Mouse (Mus musculus) forebrain, embryonic 15.5 days (tissue): ENCODE measurements around the gene Nav2. TPM values are rescaled to one million over a fixed set of nuclear protein-coding genes. Genes with fewer than 3 reads are reported as not detected.

Experiments
- ATAC-seq: fragments of 200-750 bp; cut with Nextera tagmentation; replicated peaks from 2 replicates; pipeline ENCODE4 v1.8.0; 2017; ENCODE audit warnings: mild to moderate bottlenecking, moderate TSS enrichment, moderate library complexity
- H3K27ac ChIP-seq: fragments of 300-500 bp; sonication (generic); replicated peaks from 2 replicates; pipeline ENCODE4 v1.5.1; 2015; ENCODE audit warnings: mild to moderate bottlenecking, inconsistent platforms
- H3K27me3 ChIP-seq: fragments of 300-500 bp; sonication (generic); 2 replicates; pipeline ENCODE4 v1.6.1; 2015; ENCODE audit warnings: inconsistent platforms
- H3K36me3 ChIP-seq: fragments of 300-500 bp; sonication (generic); 2 replicates; pipeline ENCODE4 v1.6.1; 2015; ENCODE audit warnings: mild to moderate bottlenecking, inconsistent platforms
- H3K4me1 ChIP-seq: fragments of 300-500 bp; sonication (generic); 2 replicates; pipeline ENCODE4 v1.6.1; 2015; ENCODE audit warnings: inconsistent platforms
- H3K4me2 ChIP-seq: fragments of 300-500 bp; sonication (generic); replicated peaks from 2 replicates; pipeline ENCODE4 v1.6.1; 2015; ENCODE audit warnings: mild to moderate bottlenecking, inconsistent platforms
- H3K4me3 ChIP-seq: fragments of 300-500 bp; sonication (generic); 2 replicates; pipeline ENCODE4 v1.5.1; 2015; ENCODE audit warnings: mild to moderate bottlenecking, inconsistent platforms
- H3K9ac ChIP-seq: fragments of 300-500 bp; sonication (generic); replicated peaks from 2 replicates; pipeline ENCODE4 v1.6.1; 2015; ENCODE audit warnings: mild to moderate bottlenecking, inconsistent platforms
- H3K9me3 ChIP-seq: fragments of 300-500 bp; sonication (generic); 2 replicates; pipeline ENCODE4 v1.6.1; 2016; ENCODE audit warnings: inconsistent platforms
- WGBS: fragments of 180-500 bp; shearing (Covaris S2); methylation state at CpG from one replicate; pipeline ENCODE4 v1.1.7; 2015; ENCODE audit warnings: mixed read lengths; 5-methylcytosine and 5-hydroxymethylcytosine counted together
- polyA plus RNA-seq: library from polyadenylated mRNA; unstranded; fragments of >200 nt; fragmentation: Nextera tagmentation; extraction: Ambion mirVana; gene quantifications from 2 replicates; pipeline ENCODE4 v1.2.1, GENCODE M21; 2015

The Nav2 gene
- polyA plus RNA-seq, 1 experiment from 2014 or later: 27.3 TPM

DNA sequence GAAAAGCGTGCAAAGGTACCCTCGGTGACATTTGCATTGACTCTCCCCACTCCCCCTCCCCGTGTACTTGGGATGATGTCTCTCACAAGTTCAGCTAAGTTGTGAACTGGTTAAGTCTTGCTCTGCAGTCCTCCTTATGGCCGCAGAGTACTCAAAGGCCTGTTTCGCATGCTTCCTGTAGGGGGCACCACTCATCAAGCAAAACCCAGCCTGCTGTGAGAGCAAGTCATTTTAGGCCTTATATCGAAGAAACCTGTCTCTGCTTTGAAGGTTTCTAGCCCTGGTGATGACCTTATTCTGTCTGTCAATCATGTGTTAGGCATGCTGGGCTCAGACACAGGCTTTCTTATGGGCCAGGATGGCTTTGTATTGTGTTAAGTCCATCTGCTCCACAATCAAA is 519.3 kb downstream of the Nav2 start:
- H3K4me2 ChIP-seq: no peak overlapping the region
- no peaks in the 10 kb centered on the region for H3K36me3 ChIP-seq
- H3K27ac ChIP-seq: no peak overlapping the region
- ATAC-seq: no peak
- H3K9ac ChIP-seq: no peak overlapping the region
- no peaks in the 10 kb centered on the region for H3K27me3 ChIP-seq
- H3K9me3 ChIP-seq: no peaks in the 10 kb centered on the region
- WGBS: 55% methylated on average over 6 of the region's 6 CpGs
- H3K4me3 ChIP-seq: no peak overlapping the region
- no peaks in the 10 kb centered on the region for H3K4me1 ChIP-seq

DNA sequence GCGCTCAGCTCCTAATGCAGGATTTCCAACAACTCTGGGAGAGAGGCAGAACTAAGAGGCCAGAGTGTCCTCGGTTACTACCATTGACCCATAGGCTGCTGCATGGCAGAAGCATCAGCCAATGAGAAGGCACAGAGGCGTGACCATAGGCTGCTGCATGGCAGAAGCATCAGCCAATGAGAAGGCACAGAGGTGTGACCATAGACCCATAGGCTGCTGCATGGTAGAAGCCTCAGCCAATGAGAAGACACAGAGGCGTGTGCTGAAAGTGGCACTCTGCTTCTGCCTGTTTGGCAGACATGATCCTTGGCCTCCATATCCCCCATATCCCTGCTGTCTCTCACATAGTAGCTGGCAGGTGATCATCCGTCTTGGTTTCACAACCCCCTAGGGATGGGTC is 520.4 kb downstream of the Nav2 start:
- Histone ChIP-seq H3K36me3 (no peaks in the 10 kb centered on the region), H3K27ac (no peak overlapping the region), H3K4me3 (no peak overlapping the region), H3K9ac (no peak overlapping the region), H3K9me3 (no peaks in the 10 kb centered on the region), H3K27me3 (no peaks in the 10 kb centered on the region), H3K4me2 (no peak overlapping the region), H3K4me1 (no peaks in the 10 kb centered on the region)
- peak; percentile 84 for ATAC-seq
- 65% methylated on average over 5 of the region's 5 CpGs for WGBS

DNA sequence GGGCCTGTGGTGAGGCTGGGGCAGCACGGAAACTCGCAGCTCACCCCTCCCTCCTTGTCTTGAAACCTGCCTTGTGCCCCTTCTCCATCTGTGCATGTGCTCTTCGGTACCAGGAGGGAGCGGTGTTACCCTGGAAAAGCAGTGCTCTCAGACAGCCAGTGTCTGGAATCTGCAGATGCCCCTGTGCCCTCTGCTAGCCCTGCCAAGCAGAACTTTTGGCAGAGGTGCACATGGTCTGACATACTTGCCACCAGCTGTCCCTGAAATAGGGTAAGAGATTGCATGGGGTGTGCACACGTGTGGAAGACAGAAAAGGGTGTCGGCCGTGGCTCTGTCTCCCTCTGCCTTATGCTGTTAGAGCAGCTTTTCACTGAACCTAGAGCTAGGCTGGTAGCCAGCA is 522.3 kb downstream of the Nav2 start:
- no peaks in the 10 kb centered on the region for H3K9me3 ChIP-seq
- H3K27me3 ChIP-seq: no peaks in the 10 kb centered on the region
- no peak overlapping the region for H3K4me3 ChIP-seq
- 74% methylated on average over 7 of the region's 7 CpGs for WGBS
- H3K4me1 ChIP-seq: no peaks in the 10 kb centered on the region
- ATAC-seq: no peak
- H3K9ac ChIP-seq: no peak overlapping the region
- H3K36me3 ChIP-seq: no peaks in the 10 kb centered on the region
- no peak overlapping the region for H3K4me2 ChIP-seq
- H3K27ac ChIP-seq: no peak overlapping the region

DNA sequence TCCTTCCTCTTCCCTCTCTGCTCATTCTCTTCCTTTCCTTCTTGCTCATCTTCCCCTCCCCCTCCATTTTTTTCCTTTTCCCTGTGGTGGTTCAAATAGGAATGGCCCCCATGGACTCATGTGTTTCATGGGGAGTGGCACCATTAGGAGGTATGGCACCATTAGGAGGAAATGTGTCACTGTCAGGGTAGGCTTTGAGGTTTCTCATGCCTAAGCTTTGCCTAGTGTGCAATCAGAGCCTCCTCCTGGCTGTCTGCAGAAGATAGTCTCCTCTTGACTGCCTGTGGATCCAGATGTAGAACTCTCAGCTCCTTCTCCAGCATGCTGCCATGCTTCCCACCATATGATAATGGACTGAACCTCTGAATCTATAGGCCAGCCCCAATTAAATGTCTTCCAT is 525.4 kb downstream of the Nav2 start:
- no peaks in the 10 kb centered on the region for H3K4me1 ChIP-seq
- no peak for ATAC-seq
- no peak overlapping the region for H3K4me3 ChIP-seq
- H3K36me3 ChIP-seq: no peaks in the 10 kb centered on the region
- H3K9me3 ChIP-seq: no peaks in the 10 kb centered on the region
- no peak overlapping the region for H3K9ac ChIP-seq
- H3K27ac ChIP-seq: no peak overlapping the region
- no peaks in the 10 kb centered on the region for H3K27me3 ChIP-seq
- no peak overlapping the region for H3K4me2 ChIP-seq

DNA sequence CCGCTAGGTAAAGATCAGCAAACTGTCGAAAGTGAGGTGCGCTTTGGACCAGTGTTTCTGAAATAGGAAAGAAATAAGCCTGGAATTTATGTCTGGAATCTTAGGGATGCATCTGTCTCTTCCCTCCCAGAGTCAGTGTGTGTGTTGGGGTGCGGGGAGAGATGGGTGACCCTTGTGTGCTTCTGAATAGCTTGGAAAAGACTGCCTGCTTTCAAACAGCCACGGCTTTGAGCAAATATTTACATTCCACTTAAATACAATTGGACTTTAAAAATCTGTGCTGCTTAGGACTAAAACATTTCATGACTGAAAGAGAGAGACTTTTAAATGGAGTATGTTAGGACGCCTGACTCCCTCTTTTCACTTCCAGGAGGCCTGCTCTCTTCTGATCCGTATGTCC is 528.0 kb downstream of the Nav2 start:
- Histone ChIP-seq H3K4me1 (no peaks in the 10 kb centered on the region), H3K27ac (no peak overlapping the region), H3K36me3 (no peaks in the 10 kb centered on the region), H3K9ac (no peak overlapping the region), H3K4me3 (no peak overlapping the region), H3K9me3 (no peaks in the 10 kb centered on the region), H3K4me2 (no peak overlapping the region), H3K27me3 (no peaks in the 10 kb centered on the region)
- ATAC-seq: no peak
- 75% methylated on average over 7 of the region's 7 CpGs for WGBS

DNA sequence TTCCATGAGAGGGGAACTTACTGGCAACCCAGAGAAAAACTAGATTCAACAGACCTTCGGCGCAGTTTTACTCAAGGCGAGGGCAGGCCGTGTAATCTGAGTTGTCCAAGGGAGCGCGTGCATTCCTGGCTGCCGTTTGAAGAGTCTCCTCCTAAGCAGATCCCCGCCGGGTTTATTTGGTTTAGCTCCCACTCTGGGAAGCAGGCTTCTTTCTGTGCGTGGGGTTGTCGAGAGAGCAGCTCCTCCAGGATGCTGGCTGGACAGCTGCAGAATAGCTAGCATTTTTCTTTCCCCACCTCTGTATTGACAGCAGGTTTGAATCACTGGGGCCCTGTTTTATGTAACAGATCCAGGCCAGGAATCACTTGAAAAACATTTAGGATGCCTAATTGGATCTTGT is 529.4 kb downstream of the Nav2 start:
- Histone ChIP-seq H3K4me2 (no peak overlapping the region), H3K9me3 (no peaks in the 10 kb centered on the region), H3K4me1 (peaks cover 9% of the 10 kb centered on the region), H3K36me3 (no peaks in the 10 kb centered on the region), H3K27ac (peak overlapping the region; percentile 24; the same call in 1 of the 2 replicates), H3K27me3 (no peaks in the 10 kb centered on the region), H3K4me3 (no peak overlapping the region), H3K9ac (no peak overlapping the region)
- ATAC-seq: no peak
- WGBS: 26% methylated on average over 11 of the region's 11 CpGs

DNA sequence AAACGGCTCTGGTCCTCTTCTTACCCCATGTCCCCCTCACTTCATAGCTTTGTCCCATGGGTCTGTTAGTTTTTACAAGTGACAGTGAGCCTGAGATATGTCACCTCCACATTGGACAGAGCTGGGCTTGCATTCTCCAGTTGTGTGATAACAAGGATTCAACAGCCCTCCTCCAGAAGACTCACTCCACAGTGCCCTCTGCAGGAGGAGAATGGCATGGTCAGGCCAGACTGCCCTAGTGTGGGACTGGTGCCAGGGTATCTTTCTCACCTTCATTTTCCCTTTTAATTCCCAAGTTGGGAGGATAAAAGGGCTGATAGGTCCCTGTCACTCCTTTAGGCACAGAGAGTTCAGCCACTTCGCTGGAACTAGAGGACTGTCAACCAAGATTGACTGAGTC is 530.6 kb downstream of the Nav2 start:
- Histone ChIP-seq H3K9ac (no peak overlapping the region), H3K36me3 (no peaks in the 10 kb centered on the region), H3K4me2 (no peak overlapping the region), H3K4me1 (peaks cover 9% of the 10 kb centered on the region), H3K27ac (no peak overlapping the region), H3K9me3 (no peaks in the 10 kb centered on the region), H3K4me3 (no peak overlapping the region), H3K27me3 (no peaks in the 10 kb centered on the region)
- WGBS: 78% methylated on average over 2 of the region's 2 CpGs
- ATAC-seq: no peak

DNA sequence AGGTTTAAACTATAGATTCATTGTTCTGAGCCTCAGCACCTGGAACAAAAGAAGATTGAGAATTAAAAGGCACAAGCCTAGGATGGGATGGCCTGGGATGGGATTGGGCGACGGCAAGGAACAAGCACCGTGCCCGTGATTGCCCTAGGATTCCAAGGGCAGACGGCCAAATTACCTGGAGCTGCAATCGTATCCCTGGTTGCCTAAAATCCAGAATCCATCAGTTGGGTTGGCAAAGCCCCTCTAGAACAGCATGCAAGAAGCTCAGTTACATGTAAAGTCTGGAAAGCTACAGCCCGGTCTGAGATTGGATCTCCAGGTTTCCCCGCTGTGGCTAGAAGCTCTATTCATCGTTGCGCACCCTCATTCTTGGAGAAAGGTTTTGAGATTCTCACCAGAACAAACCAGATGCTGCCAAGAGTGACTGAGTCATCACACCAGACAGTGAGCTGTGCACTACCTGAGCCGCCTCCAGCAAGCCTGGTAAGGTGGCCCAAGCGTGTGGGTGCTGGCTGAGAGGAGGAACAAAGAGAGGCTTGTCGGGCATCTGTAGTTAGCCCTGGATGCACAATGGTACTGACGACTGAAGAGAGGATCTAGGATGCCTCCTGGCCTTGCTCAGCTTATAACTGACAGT is 531.9 kb downstream of the Nav2 start:
- Histone ChIP-seq H3K4me3 (no peak overlapping the region), H3K9me3 (no peaks in the 10 kb centered on the region), H3K4me2 (no peak overlapping the region), H3K27me3 (no peaks in the 10 kb centered on the region), H3K27ac (no peak overlapping the region), H3K36me3 (no peaks in the 10 kb centered on the region), H3K9ac (no peak overlapping the region), H3K4me1 (peaks cover 9% of the 10 kb centered on the region)
- no peak for ATAC-seq
- WGBS: 87% methylated on average over 14 of the region's 14 CpGs

DNA sequence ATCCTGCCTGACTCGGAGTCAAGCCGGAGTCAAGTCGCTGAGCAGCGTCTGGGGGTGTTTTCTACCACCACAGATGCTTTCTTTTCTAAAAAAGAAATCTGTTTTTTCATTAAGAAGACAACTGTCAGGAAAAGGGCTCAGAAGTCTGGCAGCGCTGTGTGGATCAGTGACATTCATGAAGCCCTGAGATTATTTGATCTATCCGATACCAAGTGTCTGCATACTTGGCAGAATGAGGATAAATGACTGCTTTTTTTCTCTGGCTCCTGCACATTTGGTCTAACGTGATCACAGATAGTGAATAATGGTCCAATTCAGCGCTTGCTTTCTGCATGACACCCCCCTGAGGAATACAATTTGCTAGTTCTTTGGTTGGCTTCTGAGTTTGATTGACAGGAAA is 533.7 kb downstream of the Nav2 start:
- ATAC-seq: 0 out of 2 replicates have a peak, but pooled peaks have one; percentile 27
- Histone ChIP-seq H3K27ac (peak overlapping the region; percentile 70), H3K9ac (no peak overlapping the region), H3K4me2 (no peak overlapping the region), H3K9me3 (no peaks in the 10 kb centered on the region), H3K4me1 (peaks cover 9% of the 10 kb centered on the region), H3K27me3 (no peaks in the 10 kb centered on the region), H3K36me3 (no peaks in the 10 kb centered on the region), H3K4me3 (no peak overlapping the region)
- 50% methylated on average over 8 of the region's 8 CpGs for WGBS

DNA sequence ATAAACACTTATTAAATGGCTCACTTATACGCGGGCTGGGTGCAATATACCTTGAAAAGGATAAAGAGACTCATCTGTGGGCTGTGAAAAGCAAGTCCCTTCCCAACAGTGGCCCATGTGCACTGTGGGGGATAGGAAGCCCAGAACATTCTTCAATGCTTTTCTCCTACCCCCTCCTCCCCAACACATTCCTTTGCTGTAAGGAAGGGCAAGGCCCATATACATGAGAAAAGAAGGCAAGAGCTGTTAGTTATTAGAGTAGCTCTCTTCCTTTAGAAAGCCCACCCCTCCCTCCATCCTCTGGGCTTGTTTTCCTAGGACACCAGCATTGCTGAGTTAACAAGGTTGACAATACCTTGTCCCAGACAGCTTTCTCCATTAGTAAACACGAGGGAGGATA is 540.1 kb downstream of the Nav2 start:
- Histone ChIP-seq H3K36me3 (no peaks in the 10 kb centered on the region), H3K9ac (no peak overlapping the region), H3K27me3 (no peaks in the 10 kb centered on the region), H3K4me3 (no peak overlapping the region), H3K4me2 (no peak overlapping the region), H3K4me1 (peaks cover 5% of the 10 kb centered on the region), H3K9me3 (no peaks in the 10 kb centered on the region), H3K27ac (no peak overlapping the region)
- ATAC-seq: no peak
- WGBS: 65% methylated on average over 3 of the region's 3 CpGs

DNA sequence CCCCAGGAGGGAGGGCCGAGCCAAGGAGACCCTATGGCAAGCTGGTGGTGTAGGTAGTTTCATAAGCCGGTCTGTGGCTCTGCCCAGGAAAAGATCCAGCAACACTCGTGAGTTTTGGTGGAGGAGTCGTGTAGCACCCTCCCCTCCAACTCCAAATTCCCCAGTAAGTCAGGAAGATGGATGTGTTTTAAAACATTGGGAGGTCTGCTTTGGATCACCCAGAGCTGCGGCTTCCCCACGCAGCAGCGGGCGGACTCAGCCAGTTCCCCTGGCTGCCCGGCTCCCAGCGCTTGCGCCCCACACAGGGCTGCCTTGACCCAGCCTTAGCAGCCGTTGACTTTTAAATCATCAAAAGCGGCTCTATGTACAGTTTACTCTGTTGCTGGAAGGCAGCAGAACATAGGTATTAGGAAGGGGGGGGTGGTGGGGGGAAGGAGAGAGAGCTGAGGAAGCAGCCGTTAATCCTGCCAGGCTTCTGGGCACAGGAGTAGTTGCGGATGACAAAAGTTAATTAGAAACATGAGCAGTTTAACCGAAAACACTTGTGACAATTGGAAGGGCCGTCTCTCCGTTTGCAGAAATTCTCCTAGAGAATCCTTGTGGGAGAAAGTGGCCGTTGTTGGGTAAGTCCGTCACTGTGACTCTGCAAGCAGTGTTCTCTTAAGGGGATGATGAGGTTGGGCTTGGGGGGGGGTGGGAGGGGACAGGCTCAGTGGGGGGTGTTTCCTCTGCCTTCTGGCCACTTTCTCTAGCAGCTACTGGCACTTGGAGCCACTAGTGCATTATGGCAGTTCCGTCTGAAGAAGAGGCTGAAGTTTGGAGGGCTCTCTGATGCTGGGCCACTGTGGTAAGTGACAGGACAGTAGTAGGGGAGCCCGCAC is 542.0 kb downstream of the Nav2 start:
- H3K4me2 ChIP-seq: no peak overlapping the region
- no peak; the same call in 1 of the 2 replicates for ATAC-seq
- no peaks in the 10 kb centered on the region for H3K27me3 ChIP-seq
- 31% methylated on average over 22 of the region's 22 CpGs for WGBS
- no peak overlapping the region for H3K4me3 ChIP-seq
- no peak overlapping the region for H3K9ac ChIP-seq
- peaks cover 5% of the 10 kb centered on the region for H3K4me1 ChIP-seq
- H3K9me3 ChIP-seq: no peaks in the 10 kb centered on the region
- no peak overlapping the region for H3K27ac ChIP-seq
- no peaks in the 10 kb centered on the region for H3K36me3 ChIP-seq

DNA sequence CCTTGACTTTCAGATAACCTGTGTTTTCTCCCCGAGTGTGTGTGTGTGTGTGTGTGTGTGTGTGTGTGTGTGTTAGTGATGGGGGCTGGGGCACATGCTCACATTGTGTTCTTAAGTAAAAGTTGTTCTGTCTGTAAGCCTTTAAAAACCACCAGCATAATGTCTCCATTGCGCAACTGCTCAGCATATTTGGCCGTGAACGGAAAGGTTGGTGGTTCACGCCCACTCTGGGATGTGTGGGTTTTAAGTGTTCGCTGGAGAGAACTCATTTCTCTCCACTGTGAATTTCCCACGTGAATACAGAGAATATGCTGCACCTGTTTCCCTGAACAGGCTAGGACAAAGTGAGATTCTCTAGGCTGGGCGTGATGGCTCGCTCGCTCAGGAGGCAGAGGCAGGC is 542.7 kb downstream of the Nav2 start:
- no peaks in the 10 kb centered on the region for H3K9me3 ChIP-seq
- no peak for ATAC-seq
- 90% methylated on average over 10 of the region's 10 CpGs for WGBS
- H3K36me3 ChIP-seq: no peaks in the 10 kb centered on the region
- H3K27me3 ChIP-seq: no peaks in the 10 kb centered on the region
- no peak overlapping the region for H3K4me2 ChIP-seq
- peaks cover 5% of the 10 kb centered on the region for H3K4me1 ChIP-seq
- no peak overlapping the region for H3K4me3 ChIP-seq
- H3K9ac ChIP-seq: no peak overlapping the region
- no peak overlapping the region for H3K27ac ChIP-seq
